Mouse (Mus musculus) ovary, adult 18-20 months (tissue): ENCODE measurements around the gene Rcn3.
A peak's percentile ranks its signal among the peaks of the same experiment; 100 is the strongest.
"Not testable (repeated sequence)": the region's sequence is repeated elsewhere in the genome, so short reads cannot be mapped to it uniquely, and the experiment has no call there.

Experiments used
- DNase-seq: peaks from one replicate; pipeline ENCODE4 v3.0.0; 2022; ENCODE audit warnings: low spot score, mixed read lengths

Rcn3 gene

GRCm38 (mm10) chr7:45098541-45099240, 6.7 kb upstream of the Rcn3 start:
- DNase-seq = no peak

- no peak for DNase-seq
Measured at GRCm38 (mm10) chr7:45097479-45097878, 5.5 kb upstream of the Rcn3 start.

GRCm38 (mm10) chr7:45095965-45096364, 3.9 kb upstream of the Rcn3 start:
- not testable (repeated sequence) for DNase-seq

- DNase-seq = no peak
Measured at GRCm38 (mm10) chr7:45095367-45095766, 3.3 kb upstream of the Rcn3 start.

GRCm38 (mm10) chr7:45094121-45094520, 2.1 kb upstream of the Rcn3 start:
- no peak for DNase-seq

GRCm38 (mm10) chr7:45093516-45093905, 1.5 kb upstream of the Rcn3 start:
- DNase-seq = no peak

GRCm38 (mm10) chr7:45092828-45093515, 951 bp upstream of the Rcn3 start:
- no peak for DNase-seq

- no peak for DNase-seq
Measured at GRCm38 (mm10) chr7:45091001-45091990, 725 bp downstream of the Rcn3 start.

GRCm38 (mm10) chr7:45090251-45090977, 1.6 kb downstream of the Rcn3 start:
- DNase-seq = no peak

GRCm38 (mm10) chr7:45088597-45088996, 3.4 kb downstream of the Rcn3 start:
- no peak for DNase-seq

- no peak for DNase-seq
Measured at GRCm38 (mm10) chr7:45086084-45086483, 5.9 kb downstream of the Rcn3 start.

- DNase-seq = no peak
Measured at GRCm38 (mm10) chr7:45083300-45083890, 8.6 kb downstream of the Rcn3 start.

GRCm38 (mm10) chr7:45082401-45083299, 9.4 kb downstream of the Rcn3 start:
- no peak for DNase-seq

GRCm38 (mm10) chr7:45081016-45081415, 11.0 kb downstream of the Rcn3 start:
- DNase-seq = no peak

GRCm38 (mm10) chr7:45079856-45080255, 12.2 kb downstream of the Rcn3 start:
- DNase-seq = peak; percentile 69

- no peak for DNase-seq
Measured at GRCm38 (mm10) chr7:45078513-45078912, 13.5 kb downstream of the Rcn3 start.

- no peak for DNase-seq
Measured at GRCm38 (mm10) chr7:45077829-45078228, 14.2 kb downstream of the Rcn3 start.

- DNase-seq = no peak
Measured at GRCm38 (mm10) chr7:45077322-45077721, 14.7 kb downstream of the Rcn3 start.

- no peak for DNase-seq
Measured at GRCm38 (mm10) chr7:45076501-45076900, 15.5 kb downstream of the Rcn3 start.

- DNase-seq = no peak
Measured at GRCm38 (mm10) chr7:45075405-45075804, 16.6 kb downstream of the Rcn3 start.
